Mouse (Mus musculus) hematopoietic stem cell, adult 5-6 weeks (primary cell): ENCODE data around the gene Zfp697. TPM values are rescaled to one million over a fixed set of nuclear protein-coding genes. Genes with fewer than 3 reads are reported as not detected.
A peak's percentile ranks its signal among the peaks of the same experiment; 100 is the strongest.
"Not testable (repeated sequence)": the region's sequence is repeated elsewhere in the genome, so short reads cannot be mapped to it uniquely, and the experiment has no call there.

ENCODE experiments used
- ATAC-seq, 2 experiments: fragments of 125-278 bp in 1 of 2; replicated peaks in 1 of 2; 2 replicates each; pipeline ENCODE4 v1.8.0; 2016 to 2017; ENCODE audit warnings: inconsistent platforms in 2 of 2, mild to moderate bottlenecking in 2 of 2, moderate number of reproducible peaks in 2 of 2, low read depth in 1 of 2, moderate TSS enrichment in 1 of 2; ENCODE audit not compliant: low FRiP score in 2 of 2, poor library complexity in 2 of 2, severe bottlenecking in 2 of 2, insufficient read depth in 1 of 2, low TSS enrichment in 1 of 2
- total RNA-seq: library from RNA; stranded (forward); fragments of 172-1452, 232-1000 nt; gene quantifications from 2 replicates; pipeline ENCODE4 v1.2.3, GENCODE M21; 2017

The Zfp697 gene
- total RNA-seq, 1 experiment from 2014 or later: 1.3 TPM

GRCm38 (mm10) chr3:98362753-98363152 is 19.5 kb upstream of the Zfp697 start:
- peak; percentile 49 to 53; a peak in 1 of 4 replicates for ATAC-seq

GRCm38 (mm10) chr3:98366086-98366485 is 16.2 kb upstream of the Zfp697 start:
- no peak for ATAC-seq

- ATAC-seq: no peak
Measured at GRCm38 (mm10) chr3:98366823-98367222, 15.4 kb upstream of the Zfp697 start.

- no peak for ATAC-seq
Measured at GRCm38 (mm10) chr3:98368283-98368682, 14.0 kb upstream of the Zfp697 start.

GRCm38 (mm10) chr3:98368776-98369175 is 13.5 kb upstream of the Zfp697 start:
- no peak for ATAC-seq

- no peak for ATAC-seq
Measured at GRCm38 (mm10) chr3:98374062-98374719, 8.1 kb upstream of the Zfp697 start.

- no peak for ATAC-seq
Measured at GRCm38 (mm10) chr3:98374980-98375379, 7.3 kb upstream of the Zfp697 start.

- no peak for ATAC-seq
Measured at GRCm38 (mm10) chr3:98378267-98378666, 4.0 kb upstream of the Zfp697 start.

GRCm38 (mm10) chr3:98379236-98379635 is 3.0 kb upstream of the Zfp697 start:
- no peak for ATAC-seq

GRCm38 (mm10) chr3:98381677-98382245 is 500 bp upstream of the Zfp697 start:
- no peak for ATAC-seq

GRCm38 (mm10) chr3:98383024-98383790 is 946 bp downstream of the Zfp697 start:
- ATAC-seq: no peak

GRCm38 (mm10) chr3:98387086-98387485 is 4.8 kb downstream of the Zfp697 start:
- ATAC-seq: no peak

- no peak for ATAC-seq
Measured at GRCm38 (mm10) chr3:98387756-98388155, 5.5 kb downstream of the Zfp697 start.

GRCm38 (mm10) chr3:98389305-98389704 is 7.0 kb downstream of the Zfp697 start:
- no peak for ATAC-seq

GRCm38 (mm10) chr3:98404268-98404895 is 22.1 kb downstream of the Zfp697 start:
- ATAC-seq: not testable (repeated sequence)

GRCm38 (mm10) chr3:98405877-98406276 is 23.6 kb downstream of the Zfp697 start:
- ATAC-seq: not testable (repeated sequence)

- 0 out of 4 replicates have a peak, but pooled peaks of 1 of the 2 experiments have one; percentile 25 for ATAC-seq
Measured at GRCm38 (mm10) chr3:98406569-98407144, 24.4 kb downstream of the Zfp697 start.
